Mouse (Mus musculus) neural tube, embryonic 10.5 days (tissue): ENCODE results near the gene Hltf.
A peak's percentile ranks its signal among the peaks of the same experiment; 100 is the strongest.

Experiments
- DNase-seq: peaks from one replicate; pipeline ENCODE4 v3.0.0-alpha.2; 2017; ENCODE audit warnings: low spot score; ENCODE audit errors: extremely low spot score

Gene Hltf

GRCm38 (mm10) chr3:20145696-20146113, 88.1 kb downstream of the Hltf start:
- DNase-seq = no peak

GRCm38 (mm10) chr3:20146884-20147395, 89.3 kb downstream of the Hltf start:
- DNase-seq = no peak

- DNase-seq = no peak
Measured at GRCm38 (mm10) chr3:20147647-20148046, 90.0 kb downstream of the Hltf start.

GRCm38 (mm10) chr3:20150511-20150910, 92.9 kb downstream of the Hltf start:
- no peak for DNase-seq

- DNase-seq = no peak
Measured at GRCm38 (mm10) chr3:20151651-20152050, 94.0 kb downstream of the Hltf start.

GRCm38 (mm10) chr3:20154531-20155367, 97.1 kb downstream of the Hltf start, which contains the start of gene Gyg:
Gyg (minus strand) TSS chr3:20155317.
- DNase-seq = peak; percentile 69

- no peak for DNase-seq
Measured at GRCm38 (mm10) chr3:20155476-20155875, 97.9 kb downstream of the Hltf start.

GRCm38 (mm10) chr3:20167487-20167886, 109.9 kb downstream of the Hltf start:
- no peak for DNase-seq
